Mouse (Mus musculus): ENCODE results near the gene Tiam1. TPM values are rescaled to one million over a fixed set of nuclear protein-coding genes. Genes with fewer than 3 reads are reported as not detected.

The Tiam1 gene
- total and polyA plus RNA-seq, 2 experiments from 2014 or later, result 20.5 to 42.4 TPM

DNA sequence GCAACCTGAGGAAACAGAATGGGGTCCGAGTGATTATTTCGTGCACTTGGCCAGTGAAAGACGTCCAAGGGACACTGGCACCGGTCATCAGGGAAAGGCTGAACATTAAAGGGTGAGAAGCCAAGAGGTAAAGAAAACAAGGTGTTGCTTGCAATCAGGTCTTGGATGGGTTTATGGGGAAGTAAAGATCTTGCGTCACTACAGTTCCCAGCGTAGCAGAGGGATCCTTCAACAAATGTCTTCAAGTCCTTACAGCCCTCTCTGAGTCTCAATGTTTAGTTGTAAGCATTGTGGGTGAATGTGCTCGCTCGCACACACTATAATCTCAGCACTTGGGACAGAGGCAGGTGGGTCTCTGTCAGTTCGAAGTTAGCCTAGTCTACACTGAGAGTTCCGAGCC, 266.4 kb downstream of the Tiam1 start:
- Histone ChIP-seq H3K9me3 (ENCODE audit: low read length) (no peaks in the 10 kb centered on the region), H3K4me3 (ENCODE audit: low read depth, low read length) (no peak overlapping the region), H3K36me3 (ENCODE audit: insufficient read depth) (no peaks in the 10 kb centered on the region), H3K27ac (ENCODE audit: low read depth, low read length) (no peak overlapping the region), H3K4me1 (ENCODE audit: insufficient read depth) (no peaks in the 10 kb centered on the region), H3K4me2 (ENCODE audit: low read depth) (no peak overlapping the region), H3K27me3 (ENCODE audit: insufficient read depth, low read length) (no peaks in the 10 kb centered on the region), H3K9ac (no peak overlapping the region)
- DNase-seq, result no peak
- WGBS, result 97% methylated on average over 10 of the region's 10 CpGs
- no peak for ATAC-seq
- TF ChIP-seq CTCF (IDR thresholded peaks at IDR 0.05; ENCODE audit: low read depth), result no peak

DNA sequence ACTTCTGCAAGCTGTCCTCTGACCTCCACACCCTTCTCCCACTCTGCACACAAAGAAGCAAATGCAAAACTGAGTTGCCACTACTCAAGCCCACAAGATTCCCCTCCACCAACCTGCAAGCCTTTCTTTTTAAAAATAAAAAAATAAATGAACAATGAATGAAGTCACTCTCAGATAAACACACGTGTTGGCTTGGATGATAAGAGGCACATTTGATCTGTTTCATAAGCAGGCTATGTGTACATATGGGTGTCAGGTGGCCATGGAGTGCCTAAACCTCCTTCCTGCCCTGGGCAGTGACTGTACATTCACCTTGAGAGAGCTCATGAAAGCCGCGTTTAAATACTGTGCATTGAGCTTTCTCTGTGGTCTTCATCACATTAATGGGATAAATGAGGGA, 267.5 kb downstream of the Tiam1 start:
- no peak for DNase-seq
- Histone ChIP-seq H3K27me3 (ENCODE audit: insufficient read depth, low read length) (no peaks in the 10 kb centered on the region), H3K9ac (no peak overlapping the region), H3K4me2 (ENCODE audit: low read depth) (no peak overlapping the region), H3K4me3 (ENCODE audit: low read depth, low read length) (no peak overlapping the region), H3K4me1 (ENCODE audit: insufficient read depth) (0 out of 2 replicates have a peak, but pooled peaks cover 3% of the 10 kb centered on the region), H3K9me3 (ENCODE audit: low read length) (no peaks in the 10 kb centered on the region), H3K27ac (ENCODE audit: low read depth, low read length) (no peak overlapping the region), H3K36me3 (ENCODE audit: insufficient read depth) (no peaks in the 10 kb centered on the region)
- TF ChIP-seq CTCF (IDR thresholded peaks at IDR 0.05; ENCODE audit: low read depth), result no peak
- 81% methylated on average over 3 of the region's 3 CpGs for WGBS
- ATAC-seq, result no peak

DNA sequence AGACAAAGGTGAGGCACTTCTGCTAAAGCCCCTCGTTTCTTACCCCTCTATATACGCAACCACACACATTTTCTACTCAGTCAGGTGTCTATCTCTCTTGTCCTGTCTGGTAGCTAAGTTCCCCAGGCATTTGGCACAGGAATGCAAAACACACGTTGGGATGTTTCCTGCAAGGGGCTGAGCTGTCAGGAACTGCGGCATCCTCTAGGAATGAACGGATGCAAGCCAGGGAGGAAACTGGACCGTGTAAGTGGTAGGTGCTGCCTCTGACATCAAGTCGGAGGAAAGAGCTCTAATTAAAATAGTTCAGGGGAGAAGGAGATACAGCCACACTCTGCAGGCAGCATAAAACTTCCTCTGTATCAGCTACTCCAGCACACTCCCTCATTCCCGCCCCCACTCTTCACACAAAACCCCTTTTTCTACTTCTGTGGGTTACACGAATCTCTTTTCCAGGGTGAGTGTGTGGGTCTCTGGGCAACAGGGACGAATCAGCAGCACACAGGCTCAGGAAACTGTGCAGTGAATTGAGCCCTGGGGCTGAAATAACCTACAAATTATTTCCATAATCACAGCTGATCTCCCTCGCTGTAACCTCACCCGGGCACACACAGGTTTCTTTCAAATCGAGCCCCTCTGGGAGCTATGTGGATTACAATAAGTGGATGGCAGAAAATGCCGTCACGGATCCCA, 269.4 kb downstream of the Tiam1 start:
- WGBS, result 35% methylated on average over 15 of the region's 15 CpGs
- Histone ChIP-seq H3K27ac (ENCODE audit: low read depth, low read length) (no peak overlapping the region), H3K4me3 (ENCODE audit: low read depth, low read length) (no peak overlapping the region), H3K4me1 (ENCODE audit: insufficient read depth) (0 out of 2 replicates have a peak, but pooled peaks cover 6% of the 10 kb centered on the region), H3K9ac (no peak overlapping the region), H3K27me3 (ENCODE audit: insufficient read depth, low read length) (no peaks in the 10 kb centered on the region), H3K9me3 (ENCODE audit: low read length) (no peaks in the 10 kb centered on the region), H3K4me2 (ENCODE audit: low read depth) (no peak overlapping the region), H3K36me3 (ENCODE audit: insufficient read depth) (no peaks in the 10 kb centered on the region)
- DNase-seq, result no peak
- peak; percentile 23; the same call in 1 of the 2 replicates for ATAC-seq
- TF ChIP-seq CTCF (IDR thresholded peaks at IDR 0.05; ENCODE audit: low read depth), result no peak

- H3K27ac ChIP-seq (ENCODE audit: low read depth, low read length), result 0 out of 2 replicates have a peak overlapping the region, but pooled peaks have one; percentile 15
Measured at GRCm38 (mm10) chr16:89872011-89872942, 271.3 kb downstream of the Tiam1 start.

DNA sequence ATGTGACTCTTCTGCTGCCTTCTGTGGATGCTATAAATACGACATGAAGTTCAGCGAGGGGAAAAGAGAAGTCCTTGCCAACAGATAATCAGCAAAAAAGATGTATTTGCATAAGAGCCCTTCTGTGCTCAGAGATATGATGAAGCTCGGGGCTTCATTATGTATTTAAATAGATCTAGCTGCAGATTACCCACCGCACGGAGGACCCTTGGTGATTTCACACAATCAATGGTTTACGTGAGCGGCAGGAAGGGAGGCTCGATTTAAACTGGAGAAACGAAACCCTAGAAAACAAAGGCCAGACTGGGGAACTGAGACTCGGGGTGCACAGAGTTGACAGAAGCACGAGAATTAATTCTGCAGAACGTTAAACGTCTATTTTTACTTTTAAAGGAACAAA, 272.2 kb downstream of the Tiam1 start:
- WGBS, result 34% methylated on average over 13 of the region's 13 CpGs
- H3K9me3 ChIP-seq (ENCODE audit: low read length), result no peaks in the 10 kb centered on the region
- DNase-seq, result peak; percentile 53
- H3K36me3 ChIP-seq (ENCODE audit: insufficient read depth), result no peaks in the 10 kb centered on the region
- H3K27me3 ChIP-seq (ENCODE audit: insufficient read depth, low read length), result no peaks in the 10 kb centered on the region
- H3K9ac ChIP-seq, result no peak overlapping the region
- peak; percentile 44 for ATAC-seq
- H3K4me1 ChIP-seq (ENCODE audit: insufficient read depth), result 0 out of 2 replicates have a peak, but pooled peaks cover 6% of the 10 kb centered on the region
- TF ChIP-seq CTCF (IDR thresholded peaks at IDR 0.05; ENCODE audit: low read depth), result no peak
- no peak overlapping the region for H3K4me2 ChIP-seq (ENCODE audit: low read depth)
- H3K4me3 ChIP-seq (ENCODE audit: low read depth, low read length), result no peak overlapping the region
- 0 out of 2 replicates have a peak overlapping the region, but pooled peaks have one; percentile 15 for H3K27ac ChIP-seq (ENCODE audit: low read depth, low read length)

More at GRCm38 (mm10) chr16:89872011-89872942, 271.3 kb downstream of the Tiam1 start:
- Histone ChIP-seq H3K9ac (no peak overlapping the region), H3K9me3 (ENCODE audit: low read length) (no peaks in the 10 kb centered on the region), H3K4me2 (ENCODE audit: low read depth) (no peak overlapping the region), H3K36me3 (ENCODE audit: insufficient read depth) (no peaks in the 10 kb centered on the region), H3K27me3 (ENCODE audit: insufficient read depth, low read length) (no peaks in the 10 kb centered on the region), H3K4me3 (ENCODE audit: low read depth, low read length) (no peak overlapping the region), H3K4me1 (ENCODE audit: insufficient read depth) (0 out of 2 replicates have a peak, but pooled peaks cover 6% of the 10 kb centered on the region)
- TF ChIP-seq CTCF (IDR thresholded peaks at IDR 0.05; ENCODE audit: low read depth), result no peak
- ATAC-seq (no peak), DNase-seq (no peak)
- WGBS, result 88% methylated on average over 20 of the region's 20 CpGs

DNA sequence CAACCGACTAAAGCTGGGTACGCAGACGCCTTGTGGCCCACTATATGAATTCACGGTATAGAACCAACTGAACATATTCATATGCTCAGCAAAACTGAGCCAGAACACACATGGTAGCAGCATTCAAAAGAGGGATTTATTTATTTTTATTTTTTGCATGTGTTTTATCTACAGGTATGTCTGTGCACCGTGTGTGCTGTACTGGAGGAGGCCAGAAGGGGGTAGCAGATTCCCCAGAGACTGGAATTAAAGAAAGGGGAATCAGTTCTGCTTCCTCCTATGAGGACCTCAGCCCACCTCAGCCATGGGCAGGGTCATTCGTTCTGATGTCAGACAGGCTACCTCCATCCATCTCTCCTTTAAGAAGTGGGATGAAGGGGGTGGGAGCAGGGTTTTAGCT, 273.5 kb downstream of the Tiam1 start:
- 90% methylated on average over 6 of the region's 6 CpGs for WGBS
- H3K9ac ChIP-seq, result no peak overlapping the region

More for the DNA sequence above, 273.5 kb downstream of the Tiam1 start:
- H3K4me2 ChIP-seq (ENCODE audit: low read depth), result no peak overlapping the region
- H3K4me1 ChIP-seq (ENCODE audit: insufficient read depth), result 0 out of 2 replicates have a peak, but pooled peaks cover 6% of the 10 kb centered on the region
- no peaks in the 10 kb centered on the region for H3K9me3 ChIP-seq (ENCODE audit: low read length)
- no peak overlapping the region for H3K27ac ChIP-seq (ENCODE audit: low read depth, low read length)
- H3K36me3 ChIP-seq (ENCODE audit: insufficient read depth), result no peaks in the 10 kb centered on the region
- no peaks in the 10 kb centered on the region for H3K27me3 ChIP-seq (ENCODE audit: insufficient read depth, low read length)
- H3K4me3 ChIP-seq (ENCODE audit: low read depth, low read length), result no peak overlapping the region
- no peak for DNase-seq
- 0 out of 2 replicates have a peak, but pooled peaks have one; percentile 14 for TF ChIP-seq CTCF (IDR thresholded peaks at IDR 0.05; ENCODE audit: low read depth)
- no peak for ATAC-seq
